8 mouse cellular contexts compared by ENCODE assay signal in genomic region chr3:30793403-30794221, GRCm38 (mm10). TPM values are rescaled to one million over a fixed set of nuclear protein-coding genes. Genes with fewer than 3 reads are reported as not detected.
DNase-seq lines count a peak whose midpoint lies in the region; ATAC-seq and TF ChIP-seq lines count a peak whose summit lies in the region.

No protein-coding gene starts in this region.

- DNase-seq in adrenal gland, adult (ENCODE audit: inconsistent age in 2 of 2, low spot score in 1 of 2), result peak; percentile 63 to 86
- DNase-seq in adrenal gland, postnatal 10 days, result no peak
- DNase-seq in R1 (ENCODE audit: low read depth, low spot score), result peak; percentile 61
- peak; percentile 26 for DNase-seq in embryonic facial prominence, embryonic 14.5 days (ENCODE audit: low spot score)
- peak; percentile 52 for DNase-seq in kidney, postnatal 14 days
- DNase-seq in lung, adult 2 months, result peak; percentile 63

- H3K27me3 ChIP-seq in embryonic facial prominence, embryonic 14.5 days (replicated peaks; ENCODE audit: control insufficient read depth, insufficient read depth, low read length), result no peaks in the 10 kb centered on the region
- H3K27me3 ChIP-seq in heart, embryonic 12.5 days (replicated peaks), result no peaks in the 10 kb centered on the region
- no peaks in the 10 kb centered on the region for H3K27me3 ChIP-seq in neural tube, embryonic 14.5 days (ENCODE audit: control insufficient read depth, insufficient read depth, low read length)

- no peaks in the 10 kb centered on the region for H3K9me3 ChIP-seq in embryonic facial prominence, embryonic 14.5 days (ENCODE audit: control insufficient read depth, low read length)
- H3K9me3 ChIP-seq in heart, embryonic 12.5 days (replicated peaks), result no peaks in the 10 kb centered on the region
- H3K9me3 ChIP-seq in neural tube, embryonic 14.5 days (ENCODE audit: control insufficient read depth, low read length), result no peaks in the 10 kb centered on the region

- peak overlapping the region; percentile 60 for H3K4me2 ChIP-seq in embryonic facial prominence, embryonic 14.5 days (ENCODE audit: low read depth, low read length)
- H3K4me2 ChIP-seq in heart, embryonic 12.5 days, result peak overlapping the region; percentile 75
- peak overlapping the region; percentile 62 for H3K4me2 ChIP-seq in neural tube, embryonic 14.5 days (ENCODE audit: low read depth, low read length)

- peak overlapping the region; percentile 95 for H3K27ac ChIP-seq in embryonic facial prominence, embryonic 14.5 days (replicated peaks; ENCODE audit: low read depth, low read length)
- peak overlapping the region; percentile 89 for H3K27ac ChIP-seq in heart, embryonic 12.5 days (ENCODE audit: poor library complexity, severe bottlenecking)
- H3K27ac ChIP-seq in neural tube, embryonic 14.5 days (ENCODE audit: low read depth, low read length), result peak overlapping the region; percentile 95

- peaks cover 6% of the 10 kb centered on the region for H3K4me1 ChIP-seq in embryonic facial prominence, embryonic 14.5 days (ENCODE audit: control insufficient read depth, insufficient read depth, low read length)
- peaks cover under 1% of the 10 kb centered on the region; the same call in 1 of the 2 replicates for H3K4me1 ChIP-seq in heart, embryonic 12.5 days (replicated peaks)
- H3K4me1 ChIP-seq in lung, adult 2 months (ENCODE audit: control insufficient read depth, insufficient read depth, low read length), result peaks cover 9% of the 10 kb centered on the region
- H3K4me1 ChIP-seq in neural tube, embryonic 14.5 days (ENCODE audit: control insufficient read depth, insufficient read depth, low read length), result 0 out of 2 replicates have a peak, but pooled peaks cover 10% of the 10 kb centered on the region

- ATAC-seq in embryonic facial prominence, embryonic 14.5 days (ENCODE audit: low read depth), result peak; percentile 81
- ATAC-seq in heart, embryonic 12.5 days (ENCODE audit: insufficient number of reproducible peaks, low FRiP score), result peak; percentile 82
- ATAC-seq in neural tube, embryonic 14.5 days (ENCODE audit: low read depth), result peak; percentile 89

- peak overlapping the region; percentile 94 for H3K4me3 ChIP-seq in embryonic facial prominence, embryonic 14.5 days (ENCODE audit: low read depth, low read length)
- H3K4me3 ChIP-seq in heart, embryonic 12.5 days, result peak overlapping the region; percentile 91
- H3K4me3 ChIP-seq in lung, adult 2 months (replicated peaks; ENCODE audit: extremely low read depth, low read depth, low read length), result peak overlapping the region; percentile 95
- peak overlapping the region; percentile 98 for H3K4me3 ChIP-seq in neural tube, embryonic 14.5 days (ENCODE audit: low read depth, low read length)

- no peak for TF ChIP-seq CTCF in lung, adult 2 months (IDR thresholded peaks at IDR 0.05; ENCODE audit: insufficient read depth, low read length)

- no peak; the same call in 1 of the 2 replicates for TF ChIP-seq POLR2A in lung, adult 2 months (IDR thresholded peaks at IDR 0.05; ENCODE audit: borderline replicate concordance, extremely low read depth, low read depth, low read length)

- peak overlapping the region; percentile 99 for H3K9ac ChIP-seq in embryonic facial prominence, embryonic 14.5 days (ENCODE audit: low read depth, low read length)
- H3K9ac ChIP-seq in heart, embryonic 12.5 days, result peak overlapping the region; percentile 96
- peak overlapping the region; percentile 97 for H3K9ac ChIP-seq in neural tube, embryonic 14.5 days (replicated peaks; ENCODE audit: low read depth, low read length)

- WGBS in embryonic facial prominence, embryonic 14.5 days, result 1% methylated on average over 17 of the region's 75 CpGs
- under 1% methylated on average over 59 of the region's 75 CpGs for whole genome bisulfite sequencing in heart, embryonic 12.5 days
- under 1% methylated on average over 75 of the region's 75 CpGs for WGBS in lung, adult 2 months
- 1% methylated on average over 31 of the region's 75 CpGs for WGBS in neural tube, embryonic 14.5 days

- H3K36me3 ChIP-seq in embryonic facial prominence, embryonic 14.5 days (ENCODE audit: control insufficient read depth, insufficient read depth, low read length), result no peaks in the 10 kb centered on the region
- no peaks in the 10 kb centered on the region for H3K36me3 ChIP-seq in heart, embryonic 12.5 days
- H3K36me3 ChIP-seq in neural tube, embryonic 14.5 days (ENCODE audit: control insufficient read depth, insufficient read depth, low read length), result no peaks in the 10 kb centered on the region

RNA-seq across cellular contexts. Expression of gene Sec62, which starts 0.9 kb away (rescaled TPM):
- total RNA-seq in adrenal gland, postnatal 10 days (2021), result 10 to 100 TPM; 66.5 to 74.7 TPM
- polyA plus RNA-seq in embryonic facial prominence, embryonic 14.5 days (2014; fragmentation: Nextera tagmentation; extraction: Ambion mirVana), result 94.5 and 106 TPM in 2 replicates
- 76.7 and 78.7 TPM in 2 replicates for polyA plus RNA-seq in heart, embryonic 12.5 days (2016; fragmentation: Nextera tagmentation; extraction: Ambion mirVana)
- polyA plus RNA-seq in lung, adult 2 months (2012; rRNA removed), result 15.3 and 22.9 TPM in 2 replicates
- 88.1 and 102 TPM in 2 replicates for polyA plus RNA-seq in neural tube, embryonic 14.5 days (2014; fragmentation: Nextera tagmentation; extraction: Ambion mirVana)

RNA-seq across cellular contexts. Expression of gene Samd7, which starts 47.5 kb away (rescaled TPM):
- total RNA-seq in adrenal gland, postnatal 10 days (2021), result under 1 TPM in 1 of 2 experiments, not detected in 1; 0.12 TPM
- polyA plus RNA-seq in embryonic facial prominence, embryonic 14.5 days (2014; fragmentation: Nextera tagmentation; extraction: Ambion mirVana), result not detected in 2 replicates
- not detected in 2 replicates for polyA plus RNA-seq in heart, embryonic 12.5 days (2016; fragmentation: Nextera tagmentation; extraction: Ambion mirVana)
- not detected in 2 replicates for polyA plus RNA-seq in lung, adult 2 months (2012; rRNA removed)
- not detected in 2 replicates for polyA plus RNA-seq in neural tube, embryonic 14.5 days (2014; fragmentation: Nextera tagmentation; extraction: Ambion mirVana)
